Mouse (Mus musculus) mouse trophoblast stem cell (cell line): ENCODE data around the gene Mgat5.

Experiments used
- in situ Hi-C, 2 experiments: fragments of 300-500 bp; cut with MseI, MboI; formaldehyde crosslinking; loops; 2 replicates in 1 of 2; 3 replicates in 1 of 2; pipeline ENCODE4 v1.15.1; 2025

Gene Mgat5

GRCm38 (mm10) chr1:127425021-127425532 lies 220.3 kb downstream of the Mgat5 start:
- in situ Hi-C loops: no loop called here

GRCm38 (mm10) chr1:127430290-127430689 lies 225.5 kb downstream of the Mgat5 start:
- in situ Hi-C loops: no loop called here

GRCm38 (mm10) chr1:127434829-127435228 lies 230.0 kb downstream of the Mgat5 start:
- in situ Hi-C loops: no loop called here

GRCm38 (mm10) chr1:127437091-127437490 lies 232.3 kb downstream of the Mgat5 start:
- in situ Hi-C loops: no loop called here

- in situ Hi-C loops: no loop called here
Measured at GRCm38 (mm10) chr1:127439452-127439891, 234.7 kb downstream of the Mgat5 start.

GRCm38 (mm10) chr1:127441007-127441406 lies 236.2 kb downstream of the Mgat5 start:
- in situ Hi-C loops: no loop called here

GRCm38 (mm10) chr1:127441736-127442135 lies 236.9 kb downstream of the Mgat5 start:
- in situ Hi-C loops: no loop called here

- in situ Hi-C loops: no loop called here
Measured at GRCm38 (mm10) chr1:127442880-127443877, 238.4 kb downstream of the Mgat5 start.

- in situ Hi-C loops: no loop called here
Measured at GRCm38 (mm10) chr1:127444836-127445485, 240.1 kb downstream of the Mgat5 start.

GRCm38 (mm10) chr1:127453397-127453796 lies 248.6 kb downstream of the Mgat5 start:
- in situ Hi-C loops: loop anchor here (10.0 to 25.0 kb wide), 2 partner anchors 259 to 441 kb away; no protein-coding TSS in a partner anchor

- in situ Hi-C loops: loop anchor here (10.0 to 25.0 kb wide), 2 partner anchors 264 to 447 kb away; no protein-coding TSS in a partner anchor
Measured at GRCm38 (mm10) chr1:127459015-127459451, 254.2 kb downstream of the Mgat5 start.

GRCm38 (mm10) chr1:127459576-127459975 lies 254.8 kb downstream of the Mgat5 start:
- in situ Hi-C loops: loop anchor here (10.0 to 25.0 kb wide), 2 partner anchors 265 to 447 kb away; no protein-coding TSS in a partner anchor

- in situ Hi-C loops: loop anchor here (25.0 kb wide), 1 partner anchor 449 kb away; no protein-coding TSS in a partner anchor
Measured at GRCm38 (mm10) chr1:127461017-127461416, 256.2 kb downstream of the Mgat5 start.

GRCm38 (mm10) chr1:127464041-127464440 lies 259.2 kb downstream of the Mgat5 start:
- in situ Hi-C loops: loop anchor here (25.0 kb wide), 1 partner anchor 452 kb away; no protein-coding TSS in a partner anchor

- in situ Hi-C loops: loop anchor here (25.0 kb wide), 1 partner anchor 453 kb away; no protein-coding TSS in a partner anchor
Measured at GRCm38 (mm10) chr1:127465292-127465691, 260.5 kb downstream of the Mgat5 start.

GRCm38 (mm10) chr1:127467238-127467637 lies 262.4 kb downstream of the Mgat5 start:
- in situ Hi-C loops: loop anchor here (25.0 kb wide), 1 partner anchor 455 kb away; no protein-coding TSS in a partner anchor

- in situ Hi-C loops: loop anchor here (25.0 kb wide), 1 partner anchor 458 kb away; no protein-coding TSS in a partner anchor
Measured at GRCm38 (mm10) chr1:127470175-127470574, 265.4 kb downstream of the Mgat5 start.

GRCm38 (mm10) chr1:127475756-127476155 lies 270.9 kb downstream of the Mgat5 start:
- in situ Hi-C loops: no loop called here

GRCm38 (mm10) chr1:127482911-127483310 lies 278.1 kb downstream of the Mgat5 start:
- in situ Hi-C loops: no loop called here

GRCm38 (mm10) chr1:127484188-127484587 lies 279.4 kb downstream of the Mgat5 start:
- in situ Hi-C loops: no loop called here

GRCm38 (mm10) chr1:127484826-127485225 lies 280.0 kb downstream of the Mgat5 start:
- in situ Hi-C loops: no loop called here
